Mouse (Mus musculus) embryonic facial prominence, embryonic 11.5 days (tissue): ENCODE data around the gene Muc13. TPM values are rescaled to one million over a fixed set of nuclear protein-coding genes. Genes with fewer than 3 reads are reported as not detected.

ENCODE experiments used
- ATAC-seq: fragments of 200-750 bp; cut with Nextera tagmentation; replicated peaks from 2 replicates; pipeline ENCODE4 v1.8.0; 2017; ENCODE audit warnings: low read depth; ENCODE audit not compliant: insufficient number of reproducible peaks, low FRiP score, low TSS enrichment
- DNase-seq: peaks from one replicate; pipeline ENCODE4 v3.0.0-alpha.2; 2015; ENCODE audit warnings: low spot score
- H3K27ac ChIP-seq: fragments of 300-500 bp; sonication (generic); replicated peaks from 2 replicates; pipeline ENCODE4 v1.5.1; 2014; ENCODE audit warnings: mild to moderate bottlenecking, low read depth, low read length, control low read depth
- H3K27me3 ChIP-seq: fragments of 300-500 bp; sonication (generic); 2 replicates; pipeline ENCODE4 v1.6.1; 2014; ENCODE audit warnings: mild to moderate bottlenecking, low read length, moderate library complexity, mixed read lengths; ENCODE audit not compliant: control insufficient read depth, insufficient read depth
- H3K36me3 ChIP-seq: fragments of 300-500 bp; sonication (generic); replicated peaks from 2 replicates; pipeline ENCODE4 v1.6.1; 2014; ENCODE audit warnings: low read depth, mild to moderate bottlenecking, low read length, moderate library complexity, mixed read lengths; ENCODE audit not compliant: control insufficient read depth, insufficient read depth
- H3K4me1 ChIP-seq: fragments of 300-500 bp; sonication (generic); 2 replicates; pipeline ENCODE4 v1.6.1; 2014; ENCODE audit warnings: low read length, mixed read lengths; ENCODE audit not compliant: control insufficient read depth, insufficient read depth
- H3K4me2 ChIP-seq: fragments of 300-500 bp; sonication (generic); 2 replicates; pipeline ENCODE4 v1.6.1; 2014; ENCODE audit warnings: low read depth, mild to moderate bottlenecking, control low read depth, low read length, moderate library complexity
- H3K4me3 ChIP-seq: fragments of 300-500 bp; sonication (generic); 2 replicates; pipeline ENCODE4 v1.5.1; 2014; ENCODE audit warnings: low read depth, low read length, control low read depth
- H3K9ac ChIP-seq: fragments of 300-500 bp; sonication (generic); replicated peaks from 2 replicates; pipeline ENCODE4 v1.6.1; 2014; ENCODE audit warnings: mild to moderate bottlenecking, control low read depth, low read length
- H3K9me3 ChIP-seq: fragments of 300-500 bp; sonication (generic); replicated peaks from 2 replicates; pipeline ENCODE4 v1.6.1; 2016; ENCODE audit warnings: mild to moderate bottlenecking, low read length, inconsistent platforms, mixed read lengths; ENCODE audit not compliant: control insufficient read depth
- WGBS: fragments of 180-500 bp; shearing (Covaris S2); extraction: QIAGEN DNeasy Blood & Tissue Kit; methylation state at CpG from one replicate; pipeline ENCODE4 v1.1.7; 2014; 5-methylcytosine and 5-hydroxymethylcytosine counted together
- polyA plus RNA-seq: library from polyadenylated mRNA; unstranded; fragments of >200 nt; fragmentation: Nextera tagmentation; extraction: Ambion mirVana; gene quantifications from 2 replicates; pipeline ENCODE4 v1.2.1, GENCODE M21; 2014

Muc13 gene
- polyA plus RNA-seq, 1 experiment from 2014 or later: 0.34 TPM

GRCm38 (mm10) chr16:33785092-33785704 lies 8.6 kb upstream of the Muc13 start:
- Histone ChIP-seq H3K4me3 (no peak overlapping the region), H3K36me3 (no peaks in the 10 kb centered on the region), H3K4me1 (no peaks in the 10 kb centered on the region), H3K9ac (no peak overlapping the region), H3K4me2 (no peak overlapping the region), H3K27me3 (no peaks in the 10 kb centered on the region), H3K9me3 (no peaks in the 10 kb centered on the region), H3K27ac (no peak overlapping the region)
- WGBS: 67% methylated on average over 8 of the region's 8 CpGs
- DNase-seq (no peak), ATAC-seq (no peak)

GRCm38 (mm10) chr16:33786657-33787390 lies 7.0 kb upstream of the Muc13 start:
- ATAC-seq (no peak), DNase-seq (no peak)
- H3K9me3 ChIP-seq: no peaks in the 10 kb centered on the region
- H3K27ac ChIP-seq: no peak overlapping the region
- H3K9ac ChIP-seq: no peak overlapping the region
- no peak overlapping the region for H3K4me2 ChIP-seq
- WGBS: 74% methylated on average over 7 of the region's 7 CpGs
- no peaks in the 10 kb centered on the region for H3K36me3 ChIP-seq
- no peak overlapping the region for H3K4me3 ChIP-seq
- no peaks in the 10 kb centered on the region for H3K4me1 ChIP-seq
- no peaks in the 10 kb centered on the region for H3K27me3 ChIP-seq

DNA sequence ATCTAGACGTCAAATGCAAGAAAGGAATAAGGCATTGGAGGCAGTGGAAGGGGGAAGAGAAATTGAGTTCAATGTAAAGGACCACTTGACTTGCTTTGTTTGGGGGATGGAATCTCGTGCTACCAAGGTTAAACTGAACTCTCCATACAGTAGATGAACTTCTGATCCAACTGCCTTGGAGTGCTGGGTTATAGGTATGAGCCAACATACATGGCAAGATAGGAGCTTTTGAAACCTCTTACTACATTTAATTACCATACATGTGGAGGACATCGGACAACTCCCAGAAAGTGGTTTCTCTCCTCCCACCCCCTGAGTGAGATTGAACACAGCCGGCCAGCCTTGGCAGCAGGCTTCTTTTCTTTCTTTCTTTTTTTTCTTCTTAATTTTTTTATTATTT lies 1.3 kb downstream of the Muc13 start:
- Histone ChIP-seq H3K27ac (no peak overlapping the region), H3K4me1 (no peaks in the 10 kb centered on the region), H3K27me3 (no peaks in the 10 kb centered on the region), H3K9me3 (no peaks in the 10 kb centered on the region), H3K4me2 (no peak overlapping the region), H3K9ac (no peak overlapping the region), H3K4me3 (no peak overlapping the region), H3K36me3 (no peaks in the 10 kb centered on the region)
- WGBS: 78% methylated on average over 4 of the region's 4 CpGs
- DNase-seq (no peak), ATAC-seq (no peak)

DNA sequence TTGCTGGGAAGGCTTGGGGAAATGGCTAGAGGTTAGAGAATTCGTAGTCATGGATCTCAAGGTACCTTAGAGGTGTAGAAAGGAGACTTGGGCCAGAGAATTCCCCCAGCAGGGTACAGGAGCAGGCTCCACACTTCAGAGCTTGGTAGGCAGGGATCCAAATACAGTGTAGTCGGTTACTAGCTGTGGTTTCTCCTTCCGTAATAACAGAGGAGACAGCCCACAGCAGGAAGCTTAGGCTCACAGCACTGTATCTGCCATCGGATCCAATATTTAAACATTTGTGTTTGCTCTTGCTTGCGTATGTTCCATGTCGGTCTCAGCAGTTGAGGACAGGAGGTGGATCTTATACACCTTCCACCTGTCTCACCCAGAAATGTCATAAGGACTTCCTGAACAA lies 2.0 kb downstream of the Muc13 start:
- no peak overlapping the region for H3K4me2 ChIP-seq
- 80% methylated on average over 6 of the region's 6 CpGs for WGBS
- no peaks in the 10 kb centered on the region for H3K4me1 ChIP-seq
- H3K27me3 ChIP-seq: no peaks in the 10 kb centered on the region
- no peak overlapping the region for H3K4me3 ChIP-seq
- no peak for ATAC-seq
- DNase-seq: no peak
- no peaks in the 10 kb centered on the region for H3K36me3 ChIP-seq
- no peaks in the 10 kb centered on the region for H3K9me3 ChIP-seq
- no peak overlapping the region for H3K9ac ChIP-seq
- no peak overlapping the region for H3K27ac ChIP-seq

DNA sequence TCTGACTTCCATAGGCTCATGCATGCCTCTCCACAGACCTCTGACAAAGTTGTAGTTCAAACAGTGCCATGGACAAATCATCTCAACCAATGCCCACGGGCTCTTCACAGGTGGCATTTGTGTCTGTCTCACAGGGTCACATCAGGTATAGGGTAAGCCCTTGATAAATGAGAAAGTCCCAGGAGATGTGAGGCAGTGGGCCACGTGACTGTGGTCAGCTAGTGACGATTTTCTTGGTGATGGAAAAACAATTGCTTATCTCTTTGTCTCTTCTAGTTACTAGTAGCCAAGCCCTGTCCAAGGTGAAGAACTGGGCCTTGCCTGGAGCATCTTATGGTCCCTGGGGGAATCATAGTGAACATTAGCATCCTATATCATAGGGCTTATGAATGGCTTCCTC lies 2.9 kb downstream of the Muc13 start:
- Histone ChIP-seq H3K4me3 (no peak overlapping the region), H3K9ac (no peak overlapping the region)

GRCm38 (mm10) chr16:33797860-33798259 lies 4.0 kb downstream of the Muc13 start:
- peak; percentile 79 for DNase-seq
- H3K36me3 ChIP-seq: no peaks in the 10 kb centered on the region
- no peak overlapping the region for H3K4me3 ChIP-seq
- no peaks in the 10 kb centered on the region for H3K27me3 ChIP-seq
- 44% methylated on average over 5 of the region's 5 CpGs for WGBS
- H3K9me3 ChIP-seq: no peaks in the 10 kb centered on the region
- H3K4me2 ChIP-seq: no peak overlapping the region
- H3K9ac ChIP-seq: no peak overlapping the region
- ATAC-seq: no peak
- H3K4me1 ChIP-seq: no peaks in the 10 kb centered on the region
- H3K27ac ChIP-seq: no peak overlapping the region

More for the DNA sequence above, 2.9 kb downstream of the Muc13 start:
- no peak overlapping the region for H3K4me2 ChIP-seq
- no peaks in the 10 kb centered on the region for H3K4me1 ChIP-seq
- no peak overlapping the region for H3K27ac ChIP-seq
- ATAC-seq (no peak), DNase-seq (no peak)
- WGBS: 88% methylated on average over 3 of the region's 3 CpGs
- no peaks in the 10 kb centered on the region for H3K27me3 ChIP-seq
- no peaks in the 10 kb centered on the region for H3K36me3 ChIP-seq
- no peaks in the 10 kb centered on the region for H3K9me3 ChIP-seq

DNA sequence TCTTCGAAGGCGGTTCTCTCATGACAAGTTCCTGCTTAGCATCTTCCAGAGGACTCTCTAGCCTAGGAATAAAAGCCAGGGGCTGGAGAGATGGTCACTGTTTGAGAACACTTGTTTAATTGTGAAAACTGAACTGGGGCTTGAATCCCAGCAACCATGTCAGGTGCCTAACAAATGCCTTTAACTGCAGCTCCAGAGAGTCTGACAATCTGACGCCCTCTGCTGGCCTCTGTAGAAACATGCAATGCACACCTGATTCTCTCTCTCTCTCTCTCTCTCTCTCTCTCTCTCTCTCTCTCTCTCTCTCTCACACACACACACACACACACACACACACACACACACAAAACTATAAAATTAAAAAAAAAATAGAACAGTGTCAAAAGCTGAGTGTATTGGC lies 16.2 kb downstream of the Muc13 start:
- no peak overlapping the region for H3K4me2 ChIP-seq
- no peak overlapping the region for H3K4me3 ChIP-seq
- H3K36me3 ChIP-seq: no peaks in the 10 kb centered on the region
- no peaks in the 10 kb centered on the region for H3K9me3 ChIP-seq
- 71% methylated on average over 3 of the region's 3 CpGs for WGBS
- no peak for DNase-seq
- ATAC-seq: no peak
- no peak overlapping the region for H3K27ac ChIP-seq
- no peaks in the 10 kb centered on the region for H3K4me1 ChIP-seq
- no peaks in the 10 kb centered on the region for H3K27me3 ChIP-seq
- H3K9ac ChIP-seq: no peak overlapping the region

GRCm38 (mm10) chr16:33818413-33819165 lies 24.8 kb downstream of the Muc13 start:
- H3K27me3 ChIP-seq: no peaks in the 10 kb centered on the region
- no peak overlapping the region for H3K4me3 ChIP-seq
- H3K27ac ChIP-seq: no peak overlapping the region
- H3K36me3 ChIP-seq: no peaks in the 10 kb centered on the region
- ATAC-seq: no peak
- no peak for DNase-seq
- H3K4me1 ChIP-seq: no peaks in the 10 kb centered on the region
- 87% methylated on average over 7 of the region's 7 CpGs for WGBS
- no peak overlapping the region for H3K9ac ChIP-seq
- no peak overlapping the region for H3K4me2 ChIP-seq
- no peaks in the 10 kb centered on the region for H3K9me3 ChIP-seq
